Mouse (Mus musculus): ENCODE measurements around the gene Mrps27. TPM values are rescaled to one million over a fixed set of nuclear protein-coding genes. Genes with fewer than 3 reads are reported as not detected.
A peak's percentile ranks its signal among the peaks of the same experiment; 100 is the strongest.

Gene Mrps27
- polyA plus RNA-seq, 1 experiment from 2014 or later, result 60.2 TPM

DNA sequence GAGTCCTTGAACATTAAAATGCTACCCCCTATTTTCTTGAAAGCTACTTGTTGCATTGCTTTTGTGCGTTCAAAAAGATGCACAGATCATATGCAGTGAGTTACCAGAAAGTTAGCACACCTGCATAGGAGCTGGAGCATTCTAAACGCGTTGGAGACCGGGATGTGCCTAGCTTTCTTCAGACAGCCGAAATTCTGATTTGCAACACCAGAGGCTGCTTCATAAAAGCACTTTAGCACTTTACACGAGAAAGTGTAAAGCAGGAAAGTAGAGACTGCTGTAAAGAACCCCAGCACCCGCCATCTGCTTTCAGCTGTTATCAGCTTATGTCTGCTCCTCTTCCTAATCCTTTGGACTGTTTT, 8.9 kb downstream of the Mrps27 start:
- Histone ChIP-seq H3K27ac (peak overlapping the region; percentile 49; the same call in 1 of the 2 replicates), H3K4me2 (replicated peaks) (peak overlapping the region; percentile 62), H3K9ac (peak overlapping the region; percentile 20), H3K4me3 (peak overlapping the region; percentile 44), H3K27me3 (no peaks in the 10 kb centered on the region), H3K9me3 (no peaks in the 10 kb centered on the region), H3K4me1 (no peaks in the 10 kb centered on the region), H3K36me3 (peaks cover 27% of the 10 kb centered on the region)
- ATAC-seq (ENCODE audit: low FRiP score, low read depth), result peak; percentile 52
- WGBS, result 8% methylated on average over 7 of the region's 7 CpGs

DNA sequence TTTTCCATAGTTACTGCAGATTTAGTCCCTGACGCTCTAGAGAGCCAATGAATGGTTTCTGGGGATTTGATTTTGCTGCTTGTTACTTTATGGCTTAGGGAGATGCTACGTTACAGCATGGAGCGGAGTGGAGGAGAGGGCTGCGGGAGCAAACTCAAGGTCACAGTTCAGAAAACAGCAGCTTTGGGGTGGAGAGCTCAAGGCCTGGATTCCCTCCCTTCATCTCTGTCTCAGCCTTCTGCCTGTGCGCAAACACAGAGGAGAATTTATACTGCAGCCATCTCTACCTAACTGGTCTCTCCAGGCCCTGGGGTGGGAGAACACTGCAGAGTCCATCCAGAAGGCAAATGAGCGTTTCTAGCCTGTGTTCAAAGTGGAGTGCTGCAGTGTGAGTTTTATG, 10.5 kb downstream of the Mrps27 start:
- WGBS, result 85% methylated on average over 6 of the region's 6 CpGs
- peaks cover 29% of the 10 kb centered on the region for H3K36me3 ChIP-seq
- no peaks in the 10 kb centered on the region for H3K9me3 ChIP-seq
- no peaks in the 10 kb centered on the region for H3K27me3 ChIP-seq
- no peak overlapping the region for H3K9ac ChIP-seq
- ATAC-seq (ENCODE audit: low FRiP score, low read depth), result no peak
- H3K27ac ChIP-seq, result no peak overlapping the region
- H3K4me1 ChIP-seq, result no peaks in the 10 kb centered on the region
- no peak overlapping the region for H3K4me3 ChIP-seq
- H3K4me2 ChIP-seq (replicated peaks), result no peak overlapping the region

DNA sequence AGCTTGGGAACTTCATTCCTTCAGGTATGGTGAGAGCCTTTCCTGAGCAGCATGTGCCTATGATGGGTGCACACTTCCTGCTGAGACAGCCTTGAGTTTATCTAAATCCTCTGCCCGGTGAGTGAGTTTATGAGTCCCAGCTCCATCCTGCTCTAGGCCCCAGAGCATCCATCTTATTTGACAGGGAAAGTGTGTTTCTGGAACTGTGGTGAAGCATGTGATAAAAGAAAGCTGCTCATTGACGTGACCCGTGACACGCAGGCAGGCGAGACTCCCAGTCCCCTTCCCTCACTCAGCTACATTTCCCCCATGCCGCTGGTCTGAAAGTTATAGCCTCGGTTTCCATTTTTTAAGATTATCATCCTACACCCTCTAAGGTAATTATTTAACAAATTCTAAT, 11.3 kb downstream of the Mrps27 start:
- H3K27ac ChIP-seq, result no peak overlapping the region
- H3K4me2 ChIP-seq (replicated peaks), result no peak overlapping the region
- H3K36me3 ChIP-seq, result peaks cover 28% of the 10 kb centered on the region
- H3K9ac ChIP-seq, result no peak overlapping the region
- WGBS, result 70% methylated on average over 7 of the region's 7 CpGs
- no peaks in the 10 kb centered on the region for H3K9me3 ChIP-seq
- H3K4me3 ChIP-seq, result no peak overlapping the region
- ATAC-seq (ENCODE audit: low FRiP score, low read depth), result no peak
- H3K4me1 ChIP-seq, result no peaks in the 10 kb centered on the region
- H3K27me3 ChIP-seq, result no peaks in the 10 kb centered on the region

DNA sequence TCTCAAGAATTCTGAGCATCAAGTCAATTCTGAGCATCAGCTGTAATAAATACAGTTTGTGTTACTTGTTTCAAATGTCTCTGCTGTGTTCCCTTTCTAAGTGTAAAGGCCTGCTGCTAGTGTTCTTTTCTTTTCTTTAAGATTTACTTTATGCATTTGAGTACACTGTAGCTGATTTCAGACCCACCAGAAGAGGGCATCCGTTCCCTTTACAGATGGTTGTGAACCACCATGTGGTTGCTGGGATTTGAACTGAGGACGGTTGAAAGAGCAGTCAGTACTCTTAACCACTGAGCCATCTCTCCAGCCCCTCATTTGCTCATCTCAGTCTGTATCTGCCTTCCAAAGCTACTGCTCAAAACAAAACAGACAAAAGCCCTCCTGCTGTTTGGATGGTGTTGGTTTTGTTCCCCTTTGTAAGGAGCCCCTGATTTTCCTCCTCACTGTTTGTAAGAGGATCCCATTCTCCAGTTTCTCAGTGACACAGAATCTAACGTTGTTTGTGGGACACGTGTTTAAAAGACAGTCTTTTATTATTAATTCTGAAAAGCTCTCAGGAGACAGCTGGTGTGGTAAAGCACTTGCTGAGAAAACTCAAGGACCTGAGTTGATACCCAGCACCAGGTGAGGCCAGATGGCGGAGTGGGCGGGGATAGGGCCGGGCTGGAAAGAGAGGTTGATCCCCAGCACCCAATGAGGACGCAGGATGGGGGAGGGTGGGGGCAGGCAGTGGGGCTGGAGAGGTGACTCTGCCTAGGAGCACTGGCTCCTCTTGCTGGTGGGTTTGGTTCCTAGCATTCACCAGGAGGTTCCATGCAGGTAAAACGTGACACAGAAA, 12.1 kb downstream of the Mrps27 start:
- no peaks in the 10 kb centered on the region for H3K4me1 ChIP-seq
- H3K36me3 ChIP-seq, result peaks cover 28% of the 10 kb centered on the region
- H3K9me3 ChIP-seq, result no peaks in the 10 kb centered on the region
- no peaks in the 10 kb centered on the region for H3K27me3 ChIP-seq
- H3K27ac ChIP-seq, result 0 out of 2 replicates have a peak overlapping the region, but pooled peaks have one; percentile 44
- H3K4me3 ChIP-seq, result no peak overlapping the region
- no peak overlapping the region for H3K4me2 ChIP-seq (replicated peaks)
- ATAC-seq (ENCODE audit: low FRiP score, low read depth), result no peak
- 46% methylated on average over 9 of the region's 9 CpGs for WGBS
- H3K9ac ChIP-seq, result no peak overlapping the region

DNA sequence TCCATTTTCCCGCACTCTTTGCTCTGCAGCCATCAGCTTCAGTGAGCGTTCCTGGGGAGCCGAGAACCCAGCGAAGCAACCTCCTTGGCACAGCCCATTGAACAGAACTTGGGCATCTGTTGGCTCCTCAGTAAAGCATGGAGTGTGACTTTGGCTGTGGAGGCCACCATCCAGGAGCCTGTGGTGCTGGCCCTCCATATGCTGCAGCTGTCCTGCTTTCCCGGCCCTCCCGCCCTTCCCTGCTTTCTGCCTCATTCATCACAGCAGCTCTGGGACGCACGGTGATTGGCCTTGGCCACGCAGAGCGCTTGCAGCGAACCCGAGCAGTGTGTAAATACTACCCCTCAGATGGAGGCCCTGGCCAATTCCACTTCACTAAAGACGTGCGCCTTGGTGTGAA, 14.3 kb downstream of the Mrps27 start:
- H3K9me3 ChIP-seq, result no peaks in the 10 kb centered on the region
- H3K27ac ChIP-seq, result no peak overlapping the region
- WGBS, result 92% methylated on average over 14 of the region's 14 CpGs
- peaks cover 37% of the 10 kb centered on the region for H3K36me3 ChIP-seq
- H3K9ac ChIP-seq, result no peak overlapping the region
- no peaks in the 10 kb centered on the region for H3K4me1 ChIP-seq
- no peak overlapping the region for H3K4me3 ChIP-seq
- no peak for ATAC-seq (ENCODE audit: low FRiP score, low read depth)
- no peaks in the 10 kb centered on the region for H3K27me3 ChIP-seq
- H3K4me2 ChIP-seq (replicated peaks), result no peak overlapping the region

DNA sequence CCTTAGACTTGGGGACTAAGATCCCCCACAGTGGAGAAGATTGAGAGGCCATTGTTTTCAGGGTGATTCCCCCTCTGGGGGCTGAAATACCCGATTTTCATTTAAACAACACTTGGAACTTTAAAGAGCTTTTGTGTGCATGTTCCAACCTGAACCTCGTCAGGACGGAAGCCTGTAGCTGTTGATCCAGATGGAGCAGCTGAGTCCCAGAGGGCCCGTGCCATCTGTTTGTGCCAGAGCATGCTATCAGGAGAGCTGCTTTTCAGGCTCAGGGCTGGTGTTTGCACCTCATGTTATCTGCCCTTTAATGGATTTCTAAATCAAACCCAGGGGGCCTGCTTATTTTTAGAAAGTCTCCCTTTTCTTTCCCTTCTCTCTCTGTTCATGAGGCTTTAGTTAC, 19.3 kb downstream of the Mrps27 start:
- H3K27ac ChIP-seq, result no peak overlapping the region
- H3K9me3 ChIP-seq, result no peaks in the 10 kb centered on the region
- no peaks in the 10 kb centered on the region for H3K4me1 ChIP-seq
- no peak for ATAC-seq (ENCODE audit: low FRiP score, low read depth)
- no peaks in the 10 kb centered on the region for H3K27me3 ChIP-seq
- H3K4me3 ChIP-seq, result no peak overlapping the region
- no peak overlapping the region for H3K9ac ChIP-seq
- H3K4me2 ChIP-seq (replicated peaks), result no peak overlapping the region
- 57% methylated on average over 4 of the region's 4 CpGs for WGBS
- H3K36me3 ChIP-seq, result peaks cover 64% of the 10 kb centered on the region

DNA sequence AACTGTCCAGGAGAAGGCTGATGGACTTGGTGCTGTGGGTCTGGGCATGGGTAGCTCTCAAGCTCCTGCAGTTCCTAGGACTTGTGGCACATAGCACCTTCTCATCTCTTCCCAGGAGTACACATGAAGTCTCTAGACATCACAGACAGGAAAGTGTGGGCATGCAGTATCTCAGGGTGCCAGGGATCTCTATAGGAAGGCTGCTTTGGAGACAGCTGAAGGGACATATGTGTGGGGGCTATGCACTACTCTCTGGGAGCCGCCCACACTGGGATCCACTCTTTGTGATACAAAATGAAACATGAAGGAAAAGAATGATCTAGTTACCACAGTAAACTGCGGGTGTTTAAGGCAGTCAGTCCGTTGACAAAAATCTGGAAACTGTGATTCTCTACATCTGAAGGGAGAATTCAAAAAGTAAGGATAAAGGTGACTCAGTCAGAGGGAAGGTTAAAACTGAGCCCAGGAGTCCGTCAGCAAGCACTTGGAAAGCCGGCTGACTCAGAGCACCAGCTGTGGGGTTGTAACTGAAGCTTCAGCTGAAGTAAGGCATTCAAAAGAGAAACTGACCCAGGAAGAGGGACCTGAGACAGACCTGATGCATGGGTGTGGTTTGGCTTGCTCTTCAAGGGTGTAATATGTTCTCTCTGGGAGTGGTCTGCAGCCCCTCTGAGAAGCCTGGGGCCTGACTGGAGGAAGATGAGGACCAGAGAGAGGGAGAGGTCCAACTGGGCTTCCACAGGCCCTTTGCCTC, 22.0 kb downstream of the Mrps27 start:
- H3K9ac ChIP-seq, result no peak overlapping the region
- H3K4me3 ChIP-seq, result no peak overlapping the region
- H3K36me3 ChIP-seq, result peaks cover 59% of the 10 kb centered on the region
- H3K4me1 ChIP-seq, result no peaks in the 10 kb centered on the region
- ATAC-seq (ENCODE audit: low FRiP score, low read depth), result no peak
- no peak overlapping the region for H3K4me2 ChIP-seq (replicated peaks)
- H3K27ac ChIP-seq, result no peak overlapping the region
- 84% methylated on average over 5 of the region's 5 CpGs for WGBS
- H3K27me3 ChIP-seq, result no peaks in the 10 kb centered on the region
- no peaks in the 10 kb centered on the region for H3K9me3 ChIP-seq

DNA sequence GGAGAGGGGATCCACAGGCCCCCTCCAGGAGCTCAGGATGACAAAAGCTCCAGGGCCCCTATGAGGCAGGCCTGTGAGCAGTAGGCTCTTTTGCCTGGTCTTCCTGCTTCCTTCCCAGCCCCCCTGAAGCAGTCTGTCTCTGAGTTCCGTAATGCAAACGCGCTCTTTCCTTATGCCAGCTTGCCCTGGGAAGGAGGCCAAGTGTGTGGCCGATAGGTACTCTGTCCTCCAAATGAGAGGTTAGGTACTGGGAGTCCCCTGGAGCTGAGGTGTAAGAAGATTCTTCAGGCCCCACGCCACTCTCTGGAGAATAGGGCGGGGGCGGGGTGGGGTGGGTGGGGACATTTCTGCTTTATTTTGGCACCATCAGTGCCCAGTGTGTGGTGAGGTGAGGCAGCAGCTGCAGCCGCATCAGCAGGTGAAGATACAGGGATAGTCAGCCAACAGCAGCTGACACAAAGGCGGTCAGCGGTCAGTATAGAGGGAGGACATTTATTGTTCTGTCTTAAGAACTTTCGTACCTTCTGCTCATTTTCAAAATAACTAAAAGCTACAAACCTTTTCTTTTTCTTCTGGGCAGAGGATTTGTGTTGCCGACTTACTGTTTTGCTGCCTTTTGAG, 23.1 kb downstream of the Mrps27 start:
- Histone ChIP-seq H3K27me3 (no peaks in the 10 kb centered on the region), H3K36me3 (peaks cover 52% of the 10 kb centered on the region), H3K9ac (no peak overlapping the region), H3K4me1 (no peaks in the 10 kb centered on the region), H3K4me2 (replicated peaks) (no peak overlapping the region), H3K27ac (no peak overlapping the region), H3K4me3 (no peak overlapping the region), H3K9me3 (no peaks in the 10 kb centered on the region)
- WGBS, result 89% methylated on average over 12 of the region's 12 CpGs
- no peak for ATAC-seq (ENCODE audit: low FRiP score, low read depth)

DNA sequence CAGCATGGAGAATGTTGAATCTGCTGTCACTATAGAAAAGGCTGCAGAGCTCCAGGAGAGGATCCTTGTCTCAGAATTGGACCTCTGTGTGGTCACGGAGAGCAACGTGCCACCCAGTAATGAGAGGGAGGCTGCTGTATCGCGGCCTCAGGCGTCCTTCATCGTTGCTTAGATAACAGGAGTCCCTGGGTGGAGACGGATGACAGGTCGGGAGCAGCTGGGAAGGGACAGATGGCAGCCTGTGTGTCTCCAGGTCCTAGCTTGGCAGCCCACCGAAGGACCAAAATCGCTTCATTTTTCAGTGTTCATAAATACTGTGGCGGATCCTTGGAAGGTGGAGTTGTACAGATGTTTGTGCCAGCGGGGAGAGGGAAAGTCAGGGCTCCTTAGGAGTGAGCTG, 24.5 kb downstream of the Mrps27 start:
- ATAC-seq (ENCODE audit: low FRiP score, low read depth), result no peak
- 85% methylated on average over 12 of the region's 12 CpGs for WGBS

DNA sequence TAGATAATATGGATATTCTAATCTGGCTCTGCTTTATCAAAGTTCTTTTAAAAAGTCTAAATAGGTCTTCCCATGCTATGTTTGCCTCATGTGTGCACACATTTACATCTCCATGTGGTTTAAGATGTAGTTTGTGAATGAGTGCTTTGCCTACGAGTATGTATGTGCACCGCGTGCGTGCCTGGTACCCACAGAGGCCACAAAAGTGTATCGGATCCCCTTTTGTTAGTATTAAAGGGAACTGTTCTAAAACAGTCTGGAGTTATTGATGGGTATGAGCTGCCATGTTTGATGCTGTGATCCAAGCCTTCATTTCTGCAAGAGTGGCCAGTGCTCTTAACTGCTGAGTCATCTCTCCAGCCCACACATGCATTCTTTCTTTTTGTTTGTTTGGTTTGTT, 26.7 kb downstream of the Mrps27 start:
- H3K27me3 ChIP-seq, result no peaks in the 10 kb centered on the region
- no peak overlapping the region for H3K4me2 ChIP-seq (replicated peaks)
- WGBS, result 94% methylated on average over 5 of the region's 5 CpGs
- ATAC-seq (ENCODE audit: low FRiP score, low read depth), result no peak
- no peak overlapping the region for H3K4me3 ChIP-seq
- no peak overlapping the region for H3K27ac ChIP-seq
- H3K9ac ChIP-seq, result no peak overlapping the region
- H3K36me3 ChIP-seq, result peaks cover 25% of the 10 kb centered on the region
- peaks cover 18% of the 10 kb centered on the region for H3K4me1 ChIP-seq
- H3K9me3 ChIP-seq, result no peaks in the 10 kb centered on the region

More for the DNA sequence above, 24.5 kb downstream of the Mrps27 start:
- H3K4me3 ChIP-seq, result no peak overlapping the region
- peaks cover 8% of the 10 kb centered on the region for H3K4me1 ChIP-seq
- no peaks in the 10 kb centered on the region for H3K9me3 ChIP-seq
- H3K9ac ChIP-seq, result no peak overlapping the region
- H3K36me3 ChIP-seq, result peaks cover 43% of the 10 kb centered on the region
- no peak overlapping the region for H3K4me2 ChIP-seq (replicated peaks)
- H3K27me3 ChIP-seq, result no peaks in the 10 kb centered on the region
- no peak overlapping the region for H3K27ac ChIP-seq

DNA sequence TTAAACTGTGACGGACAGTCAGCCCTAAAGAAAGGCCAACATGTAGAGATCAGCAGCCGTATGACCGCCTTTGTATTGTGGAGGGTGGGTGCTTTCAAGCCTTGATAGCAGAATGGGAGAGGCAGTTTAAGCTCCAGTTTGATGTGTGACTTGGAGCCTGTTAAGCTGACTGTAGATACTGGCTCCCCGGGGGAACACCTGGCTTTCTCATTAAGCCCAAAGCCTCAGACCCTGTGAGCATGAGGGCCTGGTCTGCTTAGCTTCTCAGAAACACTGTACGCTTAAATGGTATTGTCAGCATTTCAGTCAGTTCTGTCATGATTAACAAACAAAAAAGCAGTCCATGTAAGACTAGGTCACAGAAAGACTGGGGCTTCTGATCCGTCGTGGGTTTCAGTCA, 29.1 kb downstream of the Mrps27 start:
- Histone ChIP-seq H3K36me3 (peaks cover 7% of the 10 kb centered on the region), H3K9ac (0 out of 2 replicates have a peak overlapping the region, but pooled peaks have one; percentile 4), H3K27ac (no peak overlapping the region; the same call in 1 of the 2 replicates), H3K4me2 (replicated peaks) (no peak overlapping the region), H3K27me3 (no peaks in the 10 kb centered on the region), H3K9me3 (no peaks in the 10 kb centered on the region), H3K4me1 (peaks cover 18% of the 10 kb centered on the region), H3K4me3 (no peak overlapping the region)
- 63% methylated on average over 7 of the region's 7 CpGs for WGBS
- peak; percentile 44; the same call in 1 of the 2 replicates for ATAC-seq (ENCODE audit: low FRiP score, low read depth)

DNA sequence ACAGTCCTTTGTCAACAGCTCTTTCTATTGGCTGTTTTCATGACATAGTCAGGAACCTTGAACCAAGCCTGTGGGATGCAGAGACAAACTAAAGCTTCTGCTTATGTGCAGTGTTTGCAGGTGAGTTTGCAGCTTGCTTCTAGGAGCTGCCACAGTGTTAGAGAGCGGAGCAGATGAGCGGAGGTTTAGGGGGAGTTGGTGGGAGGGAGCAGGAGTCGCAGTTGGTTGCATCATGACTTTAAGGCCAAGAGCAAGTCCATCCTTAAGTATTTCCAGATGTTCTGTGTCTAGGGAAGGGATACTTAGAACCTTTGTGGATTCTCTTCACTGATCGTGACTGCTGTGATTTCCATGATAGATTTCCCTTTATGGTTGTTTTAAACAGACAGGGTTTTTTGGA, 29.6 kb downstream of the Mrps27 start:
- Histone ChIP-seq H3K36me3 (peaks cover 7% of the 10 kb centered on the region), H3K9ac (no peak overlapping the region), H3K27me3 (no peaks in the 10 kb centered on the region), H3K9me3 (no peaks in the 10 kb centered on the region), H3K27ac (no peak overlapping the region), H3K4me1 (peaks cover 18% of the 10 kb centered on the region), H3K4me2 (replicated peaks) (no peak overlapping the region), H3K4me3 (no peak overlapping the region)
- peak; percentile 79 for ATAC-seq (ENCODE audit: low FRiP score, low read depth)
- whole genome bisulfite sequencing, result 32% methylated on average over 4 of the region's 4 CpGs

All from limb, embryonic 13.5 days (tissue).